Mouse (Mus musculus) stomach, embryonic 14.5 days (tissue): ENCODE data around the gene Ccdc7a. TPM values are rescaled to one million over a fixed set of nuclear protein-coding genes. Genes with fewer than 3 reads are reported as not detected.

Experiments
- ATAC-seq: fragments of 200-750 bp; cut with Nextera tagmentation; 2 replicates; pipeline ENCODE4 v1.8.0; 2017; ENCODE audit warnings: low read depth, moderate TSS enrichment; ENCODE audit not compliant: insufficient number of reproducible peaks, insufficient read depth, low FRiP score
- H3K27ac ChIP-seq: fragments of 300-500 bp; sonication (generic); 2 replicates; pipeline ENCODE4 v1.5.1; 2014; ENCODE audit warnings: mild to moderate bottlenecking, low read length, moderate library complexity, mixed read lengths
- H3K27me3 ChIP-seq: fragments of 300-500 bp; sonication (generic); 2 replicates; pipeline ENCODE4 v1.6.1; 2014; ENCODE audit warnings: low read length, control low read depth, mixed read lengths; ENCODE audit not compliant: control insufficient read depth, insufficient read depth
- H3K36me3 ChIP-seq: fragments of 300-500 bp; sonication (generic); 2 replicates; pipeline ENCODE4 v1.6.1; 2014; ENCODE audit warnings: mild to moderate bottlenecking, control low read depth, low read length, moderate library complexity, mixed read lengths; ENCODE audit not compliant: control insufficient read depth, insufficient read depth
- H3K4me1 ChIP-seq: fragments of 300-500 bp; sonication (generic); 2 replicates; pipeline ENCODE4 v1.6.1; 2014; ENCODE audit warnings: low read length, control low read depth, mixed read lengths; ENCODE audit not compliant: control insufficient read depth, insufficient read depth
- H3K4me2 ChIP-seq: fragments of 300-500 bp; sonication (generic); replicated peaks from 2 replicates; pipeline ENCODE4 v1.6.1; 2014; ENCODE audit warnings: low read depth, low read length, control low read depth
- H3K4me3 ChIP-seq: fragments of 300-500 bp; sonication (generic); 2 replicates; pipeline ENCODE4 v1.5.1; 2014; ENCODE audit warnings: low read depth, low read length, control low read depth
- H3K9ac ChIP-seq: fragments of 300-500 bp; sonication (generic); replicated peaks from 2 replicates; pipeline ENCODE4 v1.6.1; 2014; ENCODE audit warnings: low read depth, mild to moderate bottlenecking, control low read depth, low read length, moderate library complexity, mixed read lengths
- H3K9me3 ChIP-seq: fragments of 300-500 bp; sonication (generic); 2 replicates; pipeline ENCODE4 v1.6.1; 2016; ENCODE audit warnings: low read depth, low read length, control low read depth; ENCODE audit not compliant: control insufficient read depth
- WGBS: fragments of 180-500 bp; shearing (Covaris S2); extraction: QIAGEN DNeasy Blood & Tissue Kit; methylation state at CpG from one replicate; pipeline ENCODE4 v1.1.7; 2014; 5-methylcytosine and 5-hydroxymethylcytosine counted together
- polyA plus RNA-seq: library from polyadenylated mRNA; unstranded; fragments of >200 nt; fragmentation: Nextera tagmentation; extraction: Ambion mirVana; gene quantifications from 2 replicates; pipeline ENCODE4 v1.2.1, GENCODE M21; 2014

Gene Ccdc7a
- polyA plus RNA-seq, 1 experiment from 2014 or later = not detected

DNA sequence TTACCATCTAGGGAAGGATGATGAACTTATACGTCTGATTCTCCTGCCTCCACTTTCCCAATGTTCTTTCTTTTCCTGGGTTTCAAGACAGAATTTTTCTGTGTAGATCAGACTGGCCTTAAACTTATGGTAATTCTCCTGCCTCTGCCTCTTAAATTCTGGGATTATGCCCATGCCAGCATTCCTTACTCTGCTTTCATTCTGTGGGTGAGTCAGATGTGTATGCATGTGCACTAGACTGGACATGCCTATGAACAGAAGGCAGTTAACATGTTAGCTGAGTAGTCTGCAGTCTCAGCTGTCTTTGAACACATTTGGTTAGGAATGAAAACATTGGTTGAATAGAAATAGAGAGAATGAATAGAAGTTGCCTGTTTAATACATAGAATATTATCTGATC, 360.9 kb downstream of the Ccdc7a start:
- no peak overlapping the region for H3K27ac ChIP-seq
- H3K4me2 ChIP-seq = no peak overlapping the region
- H3K4me1 ChIP-seq = no peaks in the 10 kb centered on the region
- no peak overlapping the region for H3K9ac ChIP-seq
- H3K27me3 ChIP-seq = no peaks in the 10 kb centered on the region
- WGBS = 70% methylated on average over 1 of the region's 1 CpGs
- peaks cover 16% of the 10 kb centered on the region for H3K36me3 ChIP-seq
- H3K4me3 ChIP-seq = no peak overlapping the region
- H3K9me3 ChIP-seq = no peaks in the 10 kb centered on the region
- ATAC-seq = no peak

DNA sequence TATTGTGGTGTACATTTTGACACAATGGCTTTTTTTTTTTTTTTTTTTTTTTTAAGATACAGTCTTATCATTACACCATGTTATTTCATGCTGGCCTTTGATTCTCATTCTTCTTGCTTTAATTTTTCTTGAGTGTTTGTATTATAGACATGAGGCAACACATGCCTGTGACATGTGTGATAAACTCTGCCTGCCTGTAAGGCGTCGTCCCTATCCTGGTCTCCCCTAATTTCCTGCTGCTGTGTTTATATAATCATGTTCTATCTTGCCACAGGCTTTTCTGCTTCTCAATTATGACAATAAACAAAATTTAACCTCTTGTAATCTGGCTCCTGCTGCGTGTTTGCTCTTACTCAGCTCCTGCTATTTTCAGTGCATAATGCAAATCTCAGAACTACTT, 367.4 kb downstream of the Ccdc7a start:
- Histone ChIP-seq H3K9ac (no peak overlapping the region), H3K4me1 (peaks cover 6% of the 10 kb centered on the region; the same call in 1 of the 2 replicates), H3K4me2 (no peak overlapping the region), H3K36me3 (no peaks in the 10 kb centered on the region), H3K4me3 (no peak overlapping the region), H3K9me3 (0 out of 2 replicates have a peak, but pooled peaks cover 3% of the 10 kb centered on the region), H3K27ac (no peak overlapping the region), H3K27me3 (no peaks in the 10 kb centered on the region)
- WGBS = 33% methylated on average over 3 of the region's 3 CpGs
- no peak for ATAC-seq

DNA sequence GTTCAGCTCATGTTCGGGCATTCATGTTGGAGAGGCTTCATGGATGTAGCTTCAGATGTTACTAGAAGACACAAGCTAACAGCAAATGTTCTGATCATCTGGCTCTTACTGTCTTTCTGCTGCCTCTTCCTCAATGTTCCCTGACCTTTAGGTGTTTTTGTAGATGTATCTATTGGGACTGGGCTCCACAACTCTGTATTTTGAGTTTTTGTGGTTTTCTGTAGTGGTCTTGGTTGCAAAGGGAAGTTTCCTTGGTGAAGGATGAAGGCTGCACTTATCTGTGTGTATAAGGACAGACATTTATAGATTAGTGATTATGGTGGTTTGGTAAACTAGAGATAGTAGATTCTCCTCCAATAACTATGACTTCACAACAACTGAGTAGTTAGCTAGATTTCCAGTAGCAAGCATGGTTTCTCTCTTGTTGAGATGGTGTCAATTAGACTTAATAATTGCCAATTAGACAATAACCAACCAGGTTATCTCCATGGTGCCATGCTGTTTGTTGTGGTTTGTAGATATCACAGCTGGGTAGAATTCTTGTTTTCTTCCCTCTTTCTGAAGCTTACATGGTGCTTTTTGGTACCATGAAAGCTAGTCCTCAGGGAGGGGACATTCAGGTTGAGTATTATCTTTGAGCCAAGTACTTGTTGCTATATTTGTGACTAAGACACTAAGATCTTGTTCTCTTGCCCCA, 368.5 kb downstream of the Ccdc7a start:
- ATAC-seq = no peak
- no peak overlapping the region for H3K4me2 ChIP-seq

DNA sequence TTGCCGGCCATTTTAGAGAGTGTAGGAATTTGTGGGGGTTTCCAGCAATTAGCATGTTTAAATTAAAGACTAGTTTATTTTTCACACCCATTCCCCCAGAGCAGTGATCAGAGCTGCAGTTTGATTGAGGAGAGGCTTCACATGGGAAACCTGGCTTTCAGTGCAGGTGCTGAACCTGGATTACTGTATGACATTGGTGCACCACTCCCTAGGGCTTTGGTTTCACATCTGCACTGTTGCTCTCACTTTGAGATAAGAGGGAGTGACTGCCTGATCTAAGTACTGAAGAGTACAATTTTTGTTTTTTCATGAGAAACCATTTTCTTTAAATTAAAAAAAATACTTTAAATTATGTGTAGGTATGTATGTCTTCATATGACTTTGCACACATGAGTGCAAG, 375.3 kb downstream of the Ccdc7a start:
- Histone ChIP-seq H3K27me3 (no peaks in the 10 kb centered on the region), H3K4me2 (no peak overlapping the region), H3K36me3 (no peaks in the 10 kb centered on the region), H3K4me1 (peaks cover 14% of the 10 kb centered on the region), H3K9ac (no peak overlapping the region), H3K27ac (no peak overlapping the region), H3K9me3 (no peaks in the 10 kb centered on the region), H3K4me3 (no peak overlapping the region)
- no peak for ATAC-seq
- WGBS = 78% methylated on average over 1 of the region's 1 CpGs

More for the DNA sequence above, 368.5 kb downstream of the Ccdc7a start:
- H3K4me1 ChIP-seq = peaks cover 6% of the 10 kb centered on the region; the same call in 1 of the 2 replicates
- WGBS = 88% methylated on average over 1 of the region's 1 CpGs
- no peaks in the 10 kb centered on the region for H3K27me3 ChIP-seq
- no peak overlapping the region for H3K4me3 ChIP-seq
- no peak overlapping the region for H3K9ac ChIP-seq
- 0 out of 2 replicates have a peak, but pooled peaks cover 3% of the 10 kb centered on the region for H3K9me3 ChIP-seq
- H3K36me3 ChIP-seq = no peaks in the 10 kb centered on the region
- H3K27ac ChIP-seq = no peak overlapping the region

DNA sequence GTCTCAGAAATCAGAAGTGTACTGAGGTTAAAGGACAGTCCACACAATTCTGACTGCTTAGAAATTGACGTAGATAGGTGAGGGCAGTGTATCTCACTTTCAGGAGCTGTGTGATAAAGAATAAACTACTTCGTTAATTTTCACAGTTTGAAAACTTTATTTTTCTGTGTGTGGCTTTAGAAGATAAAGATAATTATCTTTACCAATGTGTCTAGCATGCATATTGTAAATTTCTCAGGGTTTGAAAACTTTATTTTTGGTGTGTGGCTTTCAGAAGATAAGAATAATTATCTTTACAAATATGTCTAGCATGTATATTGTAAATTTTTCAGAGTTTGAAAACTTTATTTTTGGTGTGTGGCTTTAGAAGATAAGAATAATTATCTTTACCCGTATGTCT, 376.6 kb downstream of the Ccdc7a start:
- Histone ChIP-seq H3K4me2 (0 out of 2 replicates have a peak overlapping the region, but pooled peaks have one; percentile 78), H3K27ac (no peak overlapping the region), H3K27me3 (no peaks in the 10 kb centered on the region), H3K9ac (no peak overlapping the region), H3K9me3 (no peaks in the 10 kb centered on the region), H3K4me1 (peaks cover 10% of the 10 kb centered on the region; the same call in 1 of the 2 replicates), H3K4me3 (no peak overlapping the region), H3K36me3 (no peaks in the 10 kb centered on the region)
- WGBS = 59% methylated on average over 3 of the region's 3 CpGs
- ATAC-seq = no peak

DNA sequence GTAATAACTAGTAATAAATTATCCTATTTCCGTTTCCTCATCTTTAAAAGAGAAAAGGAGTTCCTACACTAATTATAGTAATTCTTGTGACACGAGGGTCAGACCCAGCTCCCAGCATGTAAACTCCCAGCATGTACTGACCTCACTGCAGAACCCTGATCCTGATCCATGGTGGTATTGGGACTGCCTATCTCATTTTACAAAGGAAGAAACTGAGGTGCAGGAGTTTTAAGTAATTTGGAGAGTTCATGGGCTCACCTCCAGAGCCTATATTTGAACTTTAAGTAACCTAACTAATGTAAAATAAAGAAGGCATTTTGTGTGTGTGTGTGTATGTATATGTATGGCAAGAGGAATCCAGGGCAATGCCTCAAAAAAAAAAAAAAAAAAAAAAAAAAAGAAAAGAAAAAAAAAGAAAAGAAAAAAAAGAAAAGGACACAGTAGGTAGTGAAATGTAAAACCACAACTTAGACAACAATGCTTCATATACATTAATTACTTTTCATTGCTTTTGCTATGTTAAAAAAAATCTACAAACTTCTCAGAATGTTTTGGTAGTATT, 378.8 kb downstream of the Ccdc7a start:
- Histone ChIP-seq H3K27me3 (no peaks in the 10 kb centered on the region), H3K4me2 (peak overlapping the region; percentile 78), H3K4me1 (peaks cover 10% of the 10 kb centered on the region; the same call in 1 of the 2 replicates), H3K36me3 (no peaks in the 10 kb centered on the region), H3K27ac (peak overlapping the region; percentile 99), H3K4me3 (peak overlapping the region; percentile 89), H3K9ac (peak overlapping the region; percentile 100), H3K9me3 (no peaks in the 10 kb centered on the region)
- no peak for ATAC-seq
- 0% methylated on average over 2 of the region's 2 CpGs for WGBS

DNA sequence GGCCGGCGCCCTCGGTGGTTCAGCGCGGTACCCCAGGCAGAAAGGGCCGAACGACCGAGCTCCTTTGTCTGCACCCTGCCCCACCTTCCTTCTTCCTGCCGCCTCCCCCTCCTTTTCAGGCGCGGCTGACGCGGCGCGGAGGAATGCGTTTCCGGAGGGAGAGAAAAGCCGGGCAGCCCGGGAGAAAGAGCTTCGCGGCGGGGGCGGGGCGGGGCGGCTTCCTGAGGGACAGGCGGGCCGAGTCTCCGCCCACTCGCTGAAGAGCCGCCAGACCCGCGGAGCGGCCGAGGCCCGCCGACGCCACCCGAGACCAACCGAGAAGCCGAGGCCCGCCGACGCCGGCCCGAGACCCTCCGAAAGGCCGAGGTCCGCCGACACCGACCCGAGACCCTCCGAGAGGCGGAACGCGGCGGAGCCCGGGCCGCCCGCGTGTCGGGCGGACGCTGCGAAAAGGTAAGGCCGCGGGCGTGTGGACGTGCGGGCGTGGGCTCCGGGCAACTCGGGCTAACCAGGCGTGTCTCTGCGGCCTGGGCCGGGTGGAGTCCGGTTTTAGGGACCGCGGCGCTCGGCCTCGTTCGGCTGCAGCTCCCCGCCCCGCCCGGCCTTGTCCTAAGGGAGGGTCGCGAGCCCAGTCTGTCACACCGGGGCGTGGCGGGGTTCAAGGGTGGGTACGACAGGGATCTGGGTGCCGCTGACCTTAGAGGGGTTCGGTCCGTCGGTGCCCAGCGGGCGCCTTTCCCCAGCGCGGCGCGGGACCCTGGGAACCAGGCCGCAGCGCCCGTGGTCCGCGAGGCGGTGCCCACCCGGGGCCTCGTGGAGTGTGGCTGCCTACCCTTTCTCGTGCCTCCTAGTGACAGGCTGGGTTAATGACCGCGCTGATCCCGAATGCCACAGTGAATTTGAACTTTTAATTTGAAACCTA, 379.5 kb downstream of the Ccdc7a start, which contains the start of gene Itgb1:
Itgb1 (plus strand) TSS at position 148 of the 922 bp plus-strand sequence.
- no peaks in the 10 kb centered on the region for H3K9me3 ChIP-seq
- peaks cover 10% of the 10 kb centered on the region; the same call in 1 of the 2 replicates for H3K4me1 ChIP-seq
- H3K4me2 ChIP-seq = peak within 1 kb of the TSS; percentile 78
- WGBS = under 1% methylated on average over 105 of the region's 113 CpGs
- peak within 1 kb of the TSS; percentile 89 for H3K4me3 ChIP-seq
- peak; percentile 93 for ATAC-seq
- H3K9ac ChIP-seq = peak within 1 kb of the TSS; percentile 100
- H3K27me3 ChIP-seq = no peaks in the 10 kb centered on the region
- H3K36me3 ChIP-seq = no peaks in the 10 kb centered on the region
- H3K27ac ChIP-seq = peak within 1 kb of the TSS; percentile 99
